Mouse (Mus musculus) lung, postnatal 25 days (tissue): ENCODE data around the gene Itgb8.

Experiments
- DNase-seq: peaks from one replicate; pipeline ENCODE4 v3.0.0; 2022; ENCODE audit warnings: low spot score

Itgb8 gene

GRCm38 (mm10) chr12:119209384-119210072 is 29.1 kb downstream of the Itgb8 start:
- DNase-seq = no peak

GRCm38 (mm10) chr12:119207464-119207801 is 31.2 kb downstream of the Itgb8 start:
- no peak for DNase-seq

- no peak for DNase-seq
These were observed 31.7 kb downstream of the Itgb8 start for GRCm38 (mm10) chr12:119206711-119207463.

GRCm38 (mm10) chr12:119204411-119204810 is 34.2 kb downstream of the Itgb8 start:
- DNase-seq = no peak

- no peak for DNase-seq
These were observed 35.8 kb downstream of the Itgb8 start for GRCm38 (mm10) chr12:119202766-119203165.

GRCm38 (mm10) chr12:119195145-119195544 is 43.5 kb downstream of the Itgb8 start:
- DNase-seq = no peak

GRCm38 (mm10) chr12:119189814-119190213 is 48.8 kb downstream of the Itgb8 start:
- no peak for DNase-seq

GRCm38 (mm10) chr12:119185441-119185840 is 53.2 kb downstream of the Itgb8 start:
- DNase-seq = no peak

GRCm38 (mm10) chr12:119182215-119182924 is 56.2 kb downstream of the Itgb8 start:
- no peak for DNase-seq

GRCm38 (mm10) chr12:119176017-119176416 is 62.6 kb downstream of the Itgb8 start:
- no peak for DNase-seq

GRCm38 (mm10) chr12:119169828-119170539 is 68.6 kb downstream of the Itgb8 start:
- no peak for DNase-seq

- DNase-seq = no peak
These were observed 69.5 kb downstream of the Itgb8 start for GRCm38 (mm10) chr12:119169143-119169542.

GRCm38 (mm10) chr12:119165115-119165514 is 73.5 kb downstream of the Itgb8 start:
- DNase-seq = no peak

GRCm38 (mm10) chr12:119164672-119165071 is 73.9 kb downstream of the Itgb8 start:
- DNase-seq = no peak

- peak; percentile 25 for DNase-seq
These were observed 74.4 kb downstream of the Itgb8 start for GRCm38 (mm10) chr12:119164176-119164575.

- no peak for DNase-seq
These were observed 77.8 kb downstream of the Itgb8 start for GRCm38 (mm10) chr12:119160786-119161185.

- DNase-seq = no peak
These were observed 79.2 kb downstream of the Itgb8 start for GRCm38 (mm10) chr12:119159254-119159933.

GRCm38 (mm10) chr12:119157686-119158085 is 80.9 kb downstream of the Itgb8 start:
- no peak for DNase-seq

- DNase-seq = no peak
These were observed 81.5 kb downstream of the Itgb8 start for GRCm38 (mm10) chr12:119157068-119157467.

GRCm38 (mm10) chr12:119155566-119155965 is 83.0 kb downstream of the Itgb8 start:
- peak; percentile 33 for DNase-seq

GRCm38 (mm10) chr12:119150956-119151355 is 87.6 kb downstream of the Itgb8 start:
- no peak for DNase-seq

- no peak for DNase-seq
These were observed 90.8 kb downstream of the Itgb8 start for GRCm38 (mm10) chr12:119147753-119148152.
